Mouse (Mus musculus): ENCODE results near the gene BC028528. TPM values are rescaled to one million over a fixed set of nuclear protein-coding genes. Genes with fewer than 3 reads are reported as not detected.

The BC028528 gene
- polyA plus RNA-seq, 1 experiment from 2014 or later = 18.5 TPM

GRCm38 (mm10) chr3:95870976-95871375, 20.8 kb downstream of the BC028528 start:
- WGBS = 6% methylated on average over 15 of the region's 15 CpGs
- H3K4me2 ChIP-seq (ENCODE audit: low read length) = peak overlapping the region; percentile 83
- ATAC-seq = peak; percentile 25; the same call in 1 of the 2 replicates

GRCm38 (mm10) chr3:95867408-95867807, 24.4 kb downstream of the BC028528 start:
- no peak overlapping the region for H3K4me3 ChIP-seq (ENCODE audit: low read depth, low read length)
- 93% methylated on average over 2 of the region's 2 CpGs for WGBS
- ATAC-seq = no peak

More at GRCm38 (mm10) chr3:95870976-95871375, 20.8 kb downstream of the BC028528 start:
- Histone ChIP-seq H3K27me3 (ENCODE audit: control insufficient read depth, insufficient read depth, low read depth, low read length) (no peaks in the 10 kb centered on the region), H3K4me3 (ENCODE audit: low read depth, low read length) (peak overlapping the region; percentile 75), H3K4me1 (ENCODE audit: control insufficient read depth, insufficient read depth, low read length) (peaks cover 14% of the 10 kb centered on the region), H3K27ac (ENCODE audit: low read length) (peak overlapping the region; percentile 82), H3K9ac (ENCODE audit: low read depth, low read length) (peak overlapping the region; percentile 76), H3K9me3 (replicated peaks; ENCODE audit: control insufficient read depth, low read length, poor library complexity, severe bottlenecking) (no peaks in the 10 kb centered on the region), H3K36me3 (ENCODE audit: control insufficient read depth, insufficient read depth, low read length) (no peaks in the 10 kb centered on the region)

GRCm38 (mm10) chr3:95866071-95866470, 25.7 kb downstream of the BC028528 start:
- H3K4me2 ChIP-seq (ENCODE audit: low read length) = no peak overlapping the region
- H3K4me1 ChIP-seq (ENCODE audit: control insufficient read depth, insufficient read depth, low read length) = peaks cover 5% of the 10 kb centered on the region; the same call in 1 of the 2 replicates
- WGBS = 94% methylated on average over 5 of the region's 5 CpGs
- no peak overlapping the region for H3K9ac ChIP-seq (ENCODE audit: low read depth, low read length)
- no peaks in the 10 kb centered on the region for H3K27me3 ChIP-seq (ENCODE audit: control insufficient read depth, insufficient read depth, low read depth, low read length)
- H3K36me3 ChIP-seq (ENCODE audit: control insufficient read depth, insufficient read depth, low read length) = peaks cover 13% of the 10 kb centered on the region
- H3K9me3 ChIP-seq (replicated peaks; ENCODE audit: control insufficient read depth, low read length, poor library complexity, severe bottlenecking) = no peaks in the 10 kb centered on the region
- H3K27ac ChIP-seq (ENCODE audit: low read length) = no peak overlapping the region
- no peak for ATAC-seq
- H3K4me3 ChIP-seq (ENCODE audit: low read depth, low read length) = no peak overlapping the region

More at GRCm38 (mm10) chr3:95867408-95867807, 24.4 kb downstream of the BC028528 start:
- H3K27ac ChIP-seq (ENCODE audit: low read length) = no peak overlapping the region
- H3K4me2 ChIP-seq (ENCODE audit: low read length) = no peak overlapping the region
- peaks cover 10% of the 10 kb centered on the region for H3K4me1 ChIP-seq (ENCODE audit: control insufficient read depth, insufficient read depth, low read length)
- H3K9ac ChIP-seq (ENCODE audit: low read depth, low read length) = no peak overlapping the region
- H3K36me3 ChIP-seq (ENCODE audit: control insufficient read depth, insufficient read depth, low read length) = peaks cover 13% of the 10 kb centered on the region
- H3K9me3 ChIP-seq (replicated peaks; ENCODE audit: control insufficient read depth, low read length, poor library complexity, severe bottlenecking) = no peaks in the 10 kb centered on the region
- H3K27me3 ChIP-seq (ENCODE audit: control insufficient read depth, insufficient read depth, low read depth, low read length) = no peaks in the 10 kb centered on the region

- no peak overlapping the region for H3K4me3 ChIP-seq (ENCODE audit: low read depth, low read length)
- no peak overlapping the region for H3K9ac ChIP-seq (ENCODE audit: low read depth, low read length)
- H3K9me3 ChIP-seq (replicated peaks; ENCODE audit: control insufficient read depth, low read length, poor library complexity, severe bottlenecking) = no peaks in the 10 kb centered on the region
- no peaks in the 10 kb centered on the region for H3K27me3 ChIP-seq (ENCODE audit: control insufficient read depth, insufficient read depth, low read depth, low read length)
- H3K36me3 ChIP-seq (ENCODE audit: control insufficient read depth, insufficient read depth, low read length) = peaks cover 13% of the 10 kb centered on the region
- H3K27ac ChIP-seq (ENCODE audit: low read length) = no peak overlapping the region
- H3K4me1 ChIP-seq (ENCODE audit: control insufficient read depth, insufficient read depth, low read length) = peaks cover 2% of the 10 kb centered on the region; the same call in 1 of the 2 replicates
- 91% methylated on average over 20 of the region's 20 CpGs for WGBS
- H3K4me2 ChIP-seq (ENCODE audit: low read length) = no peak overlapping the region
- ATAC-seq = no peak
Observed at GRCm38 (mm10) chr3:95865571-95865970, 26.2 kb downstream of the BC028528 start.

- Histone ChIP-seq H3K27me3 (ENCODE audit: control insufficient read depth, insufficient read depth, low read depth, low read length) (no peaks in the 10 kb centered on the region), H3K9me3 (replicated peaks; ENCODE audit: control insufficient read depth, low read length, poor library complexity, severe bottlenecking) (no peaks in the 10 kb centered on the region), H3K36me3 (ENCODE audit: control insufficient read depth, insufficient read depth, low read length) (peaks cover 13% of the 10 kb centered on the region), H3K4me3 (ENCODE audit: low read depth, low read length) (no peak overlapping the region), H3K4me2 (ENCODE audit: low read length) (no peak overlapping the region), H3K27ac (ENCODE audit: low read length) (no peak overlapping the region), H3K9ac (ENCODE audit: low read depth, low read length) (no peak overlapping the region), H3K4me1 (ENCODE audit: control insufficient read depth, insufficient read depth, low read length) (no peaks in the 10 kb centered on the region)
- 93% methylated on average over 5 of the region's 5 CpGs for WGBS
- no peak for ATAC-seq
Observed at GRCm38 (mm10) chr3:95865050-95865449, 26.8 kb downstream of the BC028528 start.

- no peak overlapping the region for H3K9ac ChIP-seq (ENCODE audit: low read depth, low read length)
- no peaks in the 10 kb centered on the region for H3K4me1 ChIP-seq (ENCODE audit: control insufficient read depth, insufficient read depth, low read length)
- no peak overlapping the region for H3K4me2 ChIP-seq (ENCODE audit: low read length)
- H3K27ac ChIP-seq (ENCODE audit: low read length) = no peak overlapping the region
- H3K4me3 ChIP-seq (ENCODE audit: low read depth, low read length) = no peak overlapping the region
- ATAC-seq = no peak
- peaks cover 13% of the 10 kb centered on the region for H3K36me3 ChIP-seq (ENCODE audit: control insufficient read depth, insufficient read depth, low read length)
- no peaks in the 10 kb centered on the region for H3K9me3 ChIP-seq (replicated peaks; ENCODE audit: control insufficient read depth, low read length, poor library complexity, severe bottlenecking)
- H3K27me3 ChIP-seq (ENCODE audit: control insufficient read depth, insufficient read depth, low read depth, low read length) = no peaks in the 10 kb centered on the region
- 84% methylated on average over 7 of the region's 7 CpGs for WGBS
Observed at GRCm38 (mm10) chr3:95863578-95863977, 28.2 kb downstream of the BC028528 start.

- no peaks in the 10 kb centered on the region for H3K4me1 ChIP-seq (ENCODE audit: control insufficient read depth, insufficient read depth, low read length)
- no peak overlapping the region for H3K27ac ChIP-seq (ENCODE audit: low read length)
- H3K4me3 ChIP-seq (ENCODE audit: low read depth, low read length) = no peak overlapping the region
- no peaks in the 10 kb centered on the region for H3K9me3 ChIP-seq (replicated peaks; ENCODE audit: control insufficient read depth, low read length, poor library complexity, severe bottlenecking)
- peaks cover 13% of the 10 kb centered on the region for H3K36me3 ChIP-seq (ENCODE audit: control insufficient read depth, insufficient read depth, low read length)
- 50% methylated on average over 2 of the region's 2 CpGs for WGBS
- H3K27me3 ChIP-seq (ENCODE audit: control insufficient read depth, insufficient read depth, low read depth, low read length) = no peaks in the 10 kb centered on the region
- H3K4me2 ChIP-seq (ENCODE audit: low read length) = no peak overlapping the region
- 0 out of 2 replicates have a peak, but pooled peaks have one; percentile 62 for ATAC-seq
- H3K9ac ChIP-seq (ENCODE audit: low read depth, low read length) = no peak overlapping the region
Observed at GRCm38 (mm10) chr3:95861796-95862195, 30.0 kb downstream of the BC028528 start.

- ATAC-seq = no peak
Observed at GRCm38 (mm10) chr3:95861216-95861615, 30.6 kb downstream of the BC028528 start.

GRCm38 (mm10) chr3:95860323-95860722, 31.5 kb downstream of the BC028528 start:
- H3K4me2 ChIP-seq (ENCODE audit: low read length) = no peak overlapping the region
- no peak overlapping the region for H3K27ac ChIP-seq (ENCODE audit: low read length)
- H3K4me1 ChIP-seq (ENCODE audit: control insufficient read depth, insufficient read depth, low read length) = peaks cover 2% of the 10 kb centered on the region; the same call in 1 of the 2 replicates
- no peak overlapping the region for H3K4me3 ChIP-seq (ENCODE audit: low read depth, low read length)
- no peak for ATAC-seq
- H3K9me3 ChIP-seq (replicated peaks; ENCODE audit: control insufficient read depth, low read length, poor library complexity, severe bottlenecking) = no peaks in the 10 kb centered on the region
- no peak overlapping the region for H3K9ac ChIP-seq (ENCODE audit: low read depth, low read length)
- H3K27me3 ChIP-seq (ENCODE audit: control insufficient read depth, insufficient read depth, low read depth, low read length) = no peaks in the 10 kb centered on the region
- peaks cover 12% of the 10 kb centered on the region for H3K36me3 ChIP-seq (ENCODE audit: control insufficient read depth, insufficient read depth, low read length)
- 98% methylated on average over 3 of the region's 3 CpGs for WGBS

More at GRCm38 (mm10) chr3:95861216-95861615, 30.6 kb downstream of the BC028528 start:
- no peak overlapping the region for H3K9ac ChIP-seq (ENCODE audit: low read depth, low read length)
- H3K4me2 ChIP-seq (ENCODE audit: low read length) = no peak overlapping the region
- no peaks in the 10 kb centered on the region for H3K27me3 ChIP-seq (ENCODE audit: control insufficient read depth, insufficient read depth, low read depth, low read length)
- peaks cover 13% of the 10 kb centered on the region for H3K36me3 ChIP-seq (ENCODE audit: control insufficient read depth, insufficient read depth, low read length)
- 80% methylated on average over 10 of the region's 10 CpGs for WGBS
- H3K4me3 ChIP-seq (ENCODE audit: low read depth, low read length) = no peak overlapping the region
- H3K4me1 ChIP-seq (ENCODE audit: control insufficient read depth, insufficient read depth, low read length) = peaks cover under 1% of the 10 kb centered on the region; the same call in 1 of the 2 replicates
- no peak overlapping the region for H3K27ac ChIP-seq (ENCODE audit: low read length)
- H3K9me3 ChIP-seq (replicated peaks; ENCODE audit: control insufficient read depth, low read length, poor library complexity, severe bottlenecking) = no peaks in the 10 kb centered on the region

Measured in midbrain, embryonic 16.5 days (tissue).